Mouse (Mus musculus) A20 (cell line): Measurements from ENCODE around the gene Olfr860.
"Not testable (repeated sequence)": the region's sequence is repeated elsewhere in the genome, so short reads cannot be mapped to it uniquely, and the experiment has no call there.

Source experiments
- DNase-seq: peaks from one replicate; pipeline ENCODE4 v3.0.0-alpha.2; 2011; ENCODE audit warnings: low read depth, low spot score

Olfr860 gene

GRCm38 (mm10) chr9:19849647-19850046 is at the start of gene Olfr860:
Gene Olfr860 (minus strand): TSS chr9:19849747.
- DNase-seq, result no peak

GRCm38 (mm10) chr9:19887904-19888303 is 38.4 kb upstream of the Olfr860 start, which contains the start of gene Olfr862:
Gene Olfr862 (minus strand): TSS chr9:19888004.
- DNase-seq, result no peak

GRCm38 (mm10) chr9:19804606-19805005 is 44.9 kb downstream of the Olfr860 start, which contains the start of gene Olfr859:
Gene Olfr859 (plus strand): TSS chr9:19804906.
- DNase-seq, result not testable (repeated sequence)

- DNase-seq, result no peak
Observed at GRCm38 (mm10) chr9:19803000-19803399, 46.5 kb downstream of the Olfr860 start.
